ENCODE assay signal across 9 mouse cellular contexts in genomic region chr10:89630052-89630451, GRCm38 (mm10). TPM values are rescaled to one million over a fixed set of nuclear protein-coding genes. Genes with fewer than 3 reads are reported as not detected.
DNase-seq lines count a peak whose midpoint lies in the region; TF ChIP-seq lines count a peak whose summit lies in the region.
"Had no signal": no experiment of that assay in that cellular context is flagged by ENCODE, and none has a peak within 500 bp of the region (broad histone marks: within the 10 kb centered on the region; RNA-seq: fewer than 3 reads in every experiment).

No protein-coding gene starts in this region.

- 29% methylated on average over 3 of the region's 3 CpGs for WGBS in large intestine, adult 2 months
- WGBS in midbrain, embryonic 10.5 days = 25% methylated on average over 3 of the region's 3 CpGs

- H3K79me2 ChIP-seq in CH12.LX (replicated peaks; ENCODE audit: control insufficient read depth, extremely low read depth, insufficient read depth, poor library complexity, severe bottlenecking) = no peaks in the 10 kb centered on the region

- no peaks in the 10 kb centered on the region for H3K27me3 ChIP-seq in CH12.LX (replicated peaks)
- peaks cover 7% of the 10 kb centered on the region; the same call in 1 of the 2 replicates for H3K27me3 ChIP-seq in midbrain, embryonic 10.5 days (ENCODE audit: low read depth, poor library complexity, severe bottlenecking)
- H3K27me3 ChIP-seq: liver, embryonic 15.5 days had no signal

- H3K4me2 ChIP-seq in CH12.LX (ENCODE audit: insufficient read depth, low read depth, poor library complexity, severe bottlenecking) = no peak overlapping the region
- H3K4me2 ChIP-seq: liver, embryonic 15.5 days had no signal

- no peak overlapping the region for H3K9ac ChIP-seq in CH12.LX (ENCODE audit: insufficient read depth, low read depth)
- H3K9ac ChIP-seq: liver, embryonic 15.5 days had no signal

- H3K4me3 ChIP-seq in CH12.LX (replicated peaks in 1 of 3; ENCODE audit: low read depth in 2 of 3, low read length in 2 of 3, poor library complexity in 1 of 3) = no peak overlapping the region
- no peak overlapping the region for H3K4me3 ChIP-seq in midbrain, embryonic 10.5 days
- H3K4me3 ChIP-seq: liver, embryonic 15.5 days had no signal

- no peaks in the 10 kb centered on the region for H3K4me1 ChIP-seq in CH12.LX (ENCODE audit: control insufficient read depth in 1 of 2, insufficient read depth in 2 of 2)
- no peaks in the 10 kb centered on the region for H3K4me1 ChIP-seq in midbrain, embryonic 10.5 days

- no peak overlapping the region for H3K27ac ChIP-seq in CH12.LX (ENCODE audit: insufficient read depth, low read depth)
- no peak overlapping the region for H3K27ac ChIP-seq in midbrain, embryonic 10.5 days (replicated peaks)
- H3K27ac ChIP-seq: liver, embryonic 15.5 days had no signal

- in situ Hi-C loops in CH12.LX (cut with MboI; ENCODE audit: low pct_ligation_motif_present, low pct_unique_long_range_greater_than_20kb, low sequenced_read_pairs) = loop anchor here (10.0 to 25.0 kb wide), 2 partner anchors 165 to 293 kb away; partner anchors contain the start of gene Ano4

- TF ChIP-seq CTCF in CH12.LX (conservative IDR thresholded peaks at IDR 0.05 in 1 of 2, IDR thresholded peaks at IDR 0.05 in 1 of 2; ENCODE audit: low read depth in 2 of 2, low read length in 2 of 2) = peak; percentile 43 to 93

- H3K9me3 ChIP-seq in CH12.LX (replicated peaks; ENCODE audit: low read length) = no peaks in the 10 kb centered on the region
- H3K9me3 ChIP-seq in midbrain, embryonic 10.5 days (replicated peaks) = no peaks in the 10 kb centered on the region
- H3K9me3 ChIP-seq: liver, embryonic 15.5 days had no signal

- TF ChIP-seq EP300 in CH12.LX (IDR thresholded peaks at IDR 0.05; ENCODE audit: low read length) = no peak

- intact Hi-C loops in heart, postnatal 10 days (cut with DNase I) = loop anchor here (1.0 to 10.0 kb wide), 3 partner anchors 168 to 303 kb away; no protein-coding TSS in a partner anchor

- dilution Hi-C loops in CH12.LX (cut with MboI; ENCODE audit: extremely low pct_ligation_motif_present, extremely low pct_unique_long_range_greater_than_20kb, low sequenced_read_pairs) = no loop called here

- H3K36me3 ChIP-seq in CH12.LX (replicated peaks in 1 of 2; ENCODE audit: control insufficient read depth in 1 of 2, insufficient read depth in 1 of 2, low read length in 1 of 2) = no peaks in the 10 kb centered on the region
- H3K36me3 ChIP-seq in midbrain, embryonic 10.5 days = no peaks in the 10 kb centered on the region
- H3K36me3 ChIP-seq: liver, embryonic 15.5 days had no signal

- TF ChIP-seq POLR2A in CH12.LX (IDR thresholded peaks at IDR 0.05; ENCODE audit: low read depth, low read length) = no peak

- peak; percentile 45 to 77 for DNase-seq in heart, adult 18-20 months
- no peak for DNase-seq in heart, adult 11 months
- peak; percentile 78 for DNase-seq in CH12.LX (ENCODE audit: extremely low read depth)
- peak; percentile 18 for DNase-seq in cerebellum, adult 9-11 months
- DNase-seq in heart, postnatal 10 days = peak; percentile 70 to 83
- DNase-seq in large intestine, adult 2 months (ENCODE audit: low read depth, low spot score) = peak; percentile 67
- DNase-seq in midbrain, embryonic 10.5 days (ENCODE audit: low spot score) = peak; percentile 33
- peak; percentile 22 to 74 for DNase-seq in thymus, postnatal 10 days (ENCODE audit: low spot score in 2 of 2)

- TF ChIP-seq RAD21 in CH12.LX (IDR thresholded peaks at IDR 0.05; ENCODE audit: low read depth, low read length) = peak; percentile 98

TF ChIP-seq in CH12.LX, 34 proteins besides CTCF, POLR2A, EP300 and RAD21:
- TF ChIP-seq MEF2A (IDR thresholded peaks at IDR 0.05; ENCODE audit: borderline replicate concordance, low read depth, low read length) = no peak
- peak; percentile 75 for TF ChIP-seq ZC3H11A (IDR thresholded peaks at IDR 0.05; ENCODE audit: low read depth, low read length)
- 0 out of 2 replicates have a peak, but pooled peaks have one; percentile 8 for TF ChIP-seq JUND (conservative IDR thresholded peaks at IDR 0.05; ENCODE audit: low read depth, low read length)
- TF ChIP-seq SIN3A (IDR thresholded peaks at IDR 0.05; ENCODE audit: low read length) = no peak
- peak; percentile 93 for TF ChIP-seq SMC3 (IDR thresholded peaks at IDR 0.05; ENCODE audit: low read depth, low read length)
TF ChIP-seq in CH12.LX: peak in this region for 3.

RNA-seq across cellular contexts. Expression of gene Slc17a8, which starts 9.0 kb away (rescaled TPM):
- total RNA-seq in heart, adult 18-20 months (2021) = not detected
- not detected in 2 replicates for total RNA-seq in CH12.LX (2012; rRNA removed)
- total RNA-seq in CH12.LX (2014; rRNA removed) = not detected in 2 replicates
- not detected in 2 replicates for polyA plus RNA-seq in CH12.LX (2012; ENCODE audit: insufficient read length, low read depth)
- total RNA-seq in heart, postnatal 10 days (2021) = not detected
- 0.23 and 0.77 TPM in 2 replicates for polyA plus RNA-seq in large intestine, adult 2 months (2012; rRNA removed)
- 0.26 and 0.46 TPM in 2 replicates for polyA plus RNA-seq in midbrain, embryonic 10.5 days (2016; fragmentation: Nextera tagmentation; extraction: Ambion mirVana)

RNA-seq across cellular contexts. Expression of gene Scyl2, which starts 56.0 kb away (rescaled TPM):
- 10 to 100 TPM; 17.1 to 17.7 TPM for total RNA-seq in heart, adult 18-20 months (2021)
- total RNA-seq in CH12.LX (2012; rRNA removed) (14.1 and 15.1 TPM in 2 replicates), CH12.LX (2014; rRNA removed) (17.4 and 19.5 TPM in 2 replicates)
- polyA plus RNA-seq in CH12.LX (2012; ENCODE audit: insufficient read length, low read depth) = 15.5 and 17.2 TPM in 2 replicates
- 10 to 100 TPM; 21.9 to 23.1 TPM for total RNA-seq in heart, postnatal 10 days (2021)
- polyA plus RNA-seq in large intestine, adult 2 months (2012; rRNA removed) = 13.7 and 22.2 TPM in 2 replicates
- 8.3 and 9.9 TPM in 2 replicates for polyA plus RNA-seq in midbrain, embryonic 10.5 days (2016; fragmentation: Nextera tagmentation; extraction: Ambion mirVana)
